Mouse (Mus musculus): ENCODE data around the gene Prr36.

DNA sequence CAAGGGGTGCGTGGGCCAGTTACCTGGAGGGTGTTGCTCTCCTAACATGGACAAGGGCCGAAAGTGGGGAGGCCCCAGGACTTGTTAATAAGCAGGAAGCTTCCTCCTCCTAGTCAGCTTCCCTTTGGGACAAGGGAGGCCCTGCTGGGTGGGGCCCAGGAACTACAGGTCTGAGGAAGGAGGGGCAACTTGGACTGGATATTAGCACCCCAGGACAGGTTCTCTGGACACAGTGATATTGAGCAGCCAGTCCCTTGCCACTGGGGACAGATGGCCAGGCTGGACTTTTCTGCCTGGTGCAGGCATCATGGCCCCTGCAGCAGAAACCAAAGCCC lies 10.3 kb downstream of the Prr36 start:
- TF ChIP-seq CTCF (IDR thresholded peaks at IDR 0.05; ENCODE audit: low read depth, low read length) = no peak
- no peak for TF ChIP-seq POLR2A (IDR thresholded peaks at IDR 0.05; ENCODE audit: insufficient read depth, low read length)
- TF ChIP-seq EP300 (IDR thresholded peaks at IDR 0.05; ENCODE audit: insufficient read depth, low read depth, low read length) = no peak
